Mouse (Mus musculus) brown adipose tissue, adult 24 weeks (tissue): ENCODE results near the gene Btbd3. TPM values are rescaled to one million over a fixed set of nuclear protein-coding genes. Genes with fewer than 3 reads are reported as not detected.
"Not testable (repeated sequence)": the region's sequence is repeated elsewhere in the genome, so short reads cannot be mapped to it uniquely, and the experiment has no call there.

Source experiments
- H3K27ac ChIP-seq: fragments of 200-500 bp; replicated peaks from 2 replicates; pipeline ENCODE4 v1.5.1; 2012; ENCODE audit warnings: low read depth, mild to moderate bottlenecking, low read length
- H3K4me1 ChIP-seq: fragments of 200-500 bp; 2 replicates; pipeline ENCODE4 v1.6.1; 2012; ENCODE audit warnings: low read length, mixed read lengths; ENCODE audit not compliant: control insufficient read depth, insufficient read depth, insufficient read length
- H3K4me3 ChIP-seq: fragments of 200-500 bp; 2 replicates; pipeline ENCODE4 v1.5.1; 2012; ENCODE audit warnings: low read depth, mild to moderate bottlenecking, low read length, moderate library complexity; ENCODE audit not compliant: insufficient read depth
- polyA plus RNA-seq: library from polyadenylated mRNA; stranded (reverse); fragments of >200 nt; gene quantifications from 2 replicates; pipeline ENCODE4 v1.2.4, GENCODE M21; 2012; ENCODE audit not compliant: missing spikeins, insufficient read depth, insufficient read length

Btbd3 gene
- polyA plus RNA-seq, 1 experiment = 9.1 TPM

GRCm38 (mm10) chr2:138306236-138306635, 49.9 kb downstream of the Btbd3 start:
- Histone ChIP-seq H3K27ac (no peak overlapping the region), H3K4me3 (no peak overlapping the region), H3K4me1 (no peaks in the 10 kb centered on the region)

- H3K4me3 ChIP-seq = no peak overlapping the region
- no peaks in the 10 kb centered on the region for H3K4me1 ChIP-seq
- H3K27ac ChIP-seq = no peak overlapping the region
Measured at GRCm38 (mm10) chr2:138315644-138316043, 59.3 kb downstream of the Btbd3 start.

- Histone ChIP-seq H3K4me1 (no peaks in the 10 kb centered on the region), H3K4me3 (no peak overlapping the region), H3K27ac (no peak overlapping the region)
Measured at GRCm38 (mm10) chr2:138320408-138320807, 64.0 kb downstream of the Btbd3 start.

- Histone ChIP-seq H3K4me3 (no peak overlapping the region), H3K4me1 (no peaks in the 10 kb centered on the region), H3K27ac (no peak overlapping the region)
Measured at GRCm38 (mm10) chr2:138321041-138321481, 64.7 kb downstream of the Btbd3 start.

- Histone ChIP-seq H3K4me1 (no peaks in the 10 kb centered on the region), H3K4me3 (no peak overlapping the region), H3K27ac (no peak overlapping the region)
Measured at GRCm38 (mm10) chr2:138322270-138323114, 66.1 kb downstream of the Btbd3 start.

GRCm38 (mm10) chr2:138326367-138326766, 70.0 kb downstream of the Btbd3 start:
- Histone ChIP-seq H3K4me1 (no peaks in the 10 kb centered on the region), H3K27ac (no peak overlapping the region), H3K4me3 (no peak overlapping the region)

GRCm38 (mm10) chr2:138334198-138334597, 77.8 kb downstream of the Btbd3 start:
- H3K4me3 ChIP-seq, H3K27ac ChIP-seq, H3K4me1 ChIP-seq: not testable (repeated sequence)

- H3K27ac ChIP-seq = no peak overlapping the region
- H3K4me3 ChIP-seq = no peak overlapping the region
- no peaks in the 10 kb centered on the region for H3K4me1 ChIP-seq
Measured at GRCm38 (mm10) chr2:138337886-138338494, 81.6 kb downstream of the Btbd3 start.

GRCm38 (mm10) chr2:138338524-138338923, 82.2 kb downstream of the Btbd3 start:
- no peaks in the 10 kb centered on the region for H3K4me1 ChIP-seq
- H3K27ac ChIP-seq = no peak overlapping the region
- no peak overlapping the region for H3K4me3 ChIP-seq

- no peaks in the 10 kb centered on the region for H3K4me1 ChIP-seq
- H3K27ac ChIP-seq = no peak overlapping the region
- H3K4me3 ChIP-seq = no peak overlapping the region
Measured at GRCm38 (mm10) chr2:138355366-138355765, 99.0 kb downstream of the Btbd3 start.

GRCm38 (mm10) chr2:138362474-138362873, 106.1 kb downstream of the Btbd3 start:
- Histone ChIP-seq H3K4me1 (no peaks in the 10 kb centered on the region), H3K27ac (no peak overlapping the region), H3K4me3 (no peak overlapping the region)

GRCm38 (mm10) chr2:138365391-138365790, 109.0 kb downstream of the Btbd3 start:
- no peak overlapping the region for H3K27ac ChIP-seq
- H3K4me3 ChIP-seq = no peak overlapping the region
- H3K4me1 ChIP-seq = no peaks in the 10 kb centered on the region

GRCm38 (mm10) chr2:138374556-138374955, 118.2 kb downstream of the Btbd3 start:
- Histone ChIP-seq H3K4me3 (no peak overlapping the region), H3K4me1 (no peaks in the 10 kb centered on the region), H3K27ac (no peak overlapping the region)

- Histone ChIP-seq H3K4me3 (no peak overlapping the region), H3K27ac (no peak overlapping the region), H3K4me1 (no peaks in the 10 kb centered on the region)
Measured at GRCm38 (mm10) chr2:138378855-138379254, 122.5 kb downstream of the Btbd3 start.

- no peak overlapping the region; the same call in 1 of the 2 replicates for H3K27ac ChIP-seq
- H3K4me3 ChIP-seq = no peak overlapping the region
- H3K4me1 ChIP-seq = no peaks in the 10 kb centered on the region; the same call in 1 of the 2 replicates
Measured at GRCm38 (mm10) chr2:138384762-138385161, 128.4 kb downstream of the Btbd3 start.

GRCm38 (mm10) chr2:138388591-138388990, 132.2 kb downstream of the Btbd3 start:
- Histone ChIP-seq H3K4me1 (no peaks in the 10 kb centered on the region; the same call in 1 of the 2 replicates), H3K27ac (no peak overlapping the region), H3K4me3 (no peak overlapping the region)
